Mouse (Mus musculus): ENCODE measurements around the gene Mpzl1.

Gene Mpzl1

DNA sequence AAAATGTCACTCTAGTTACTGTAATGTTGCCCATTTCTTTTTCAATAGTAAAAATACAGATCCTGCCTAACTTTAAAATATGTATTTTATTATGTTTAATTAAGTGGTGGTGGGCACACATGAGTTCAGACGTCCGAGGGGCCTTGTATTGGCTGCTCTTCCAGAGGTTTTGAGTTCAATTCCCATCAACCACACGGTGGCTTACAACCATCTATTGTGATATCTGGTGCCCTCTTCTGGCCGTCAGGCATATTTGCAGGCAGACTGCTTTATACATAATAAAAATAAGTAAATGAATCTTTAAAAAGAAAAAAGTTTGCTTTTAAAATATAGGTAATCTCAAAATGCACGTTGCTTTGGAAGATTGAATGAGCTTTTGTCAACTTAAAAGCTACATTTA lies 55.0 kb downstream of the Mpzl1 start:
- DNase-seq (ENCODE audit: low spot score), result no peak

DNA sequence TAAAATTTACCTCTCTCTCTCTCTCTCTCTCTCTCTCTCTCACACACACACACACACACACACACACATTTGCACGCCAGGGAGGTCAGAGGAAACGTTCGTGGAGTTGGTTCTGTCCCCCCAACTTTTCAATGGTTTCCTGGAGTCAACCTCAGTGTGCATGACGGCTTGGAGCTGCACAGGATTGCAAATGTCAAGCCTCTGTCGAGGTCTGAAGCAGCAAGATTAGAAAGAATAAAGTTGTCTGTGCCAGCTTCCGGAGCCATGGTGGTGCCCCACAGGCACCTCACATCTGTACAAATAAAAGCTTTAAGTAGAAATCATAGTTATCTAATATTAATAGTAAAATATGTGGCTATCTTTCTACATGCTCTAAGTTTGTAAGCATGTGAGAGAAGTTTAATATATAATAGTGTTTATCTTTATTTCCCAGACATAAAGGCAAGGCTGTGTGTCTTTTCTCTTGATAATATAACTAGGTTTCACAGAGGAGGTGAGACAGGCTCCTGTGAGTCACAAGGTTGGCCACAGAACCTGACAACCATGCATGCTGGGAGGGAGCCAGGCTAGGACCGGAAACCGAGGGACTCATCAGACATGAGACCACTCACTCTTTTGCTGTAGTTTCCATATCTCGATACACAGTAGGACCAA lies 57.8 kb downstream of the Mpzl1 start:
- DNase-seq (ENCODE audit: low spot score), result no peak

DNA sequence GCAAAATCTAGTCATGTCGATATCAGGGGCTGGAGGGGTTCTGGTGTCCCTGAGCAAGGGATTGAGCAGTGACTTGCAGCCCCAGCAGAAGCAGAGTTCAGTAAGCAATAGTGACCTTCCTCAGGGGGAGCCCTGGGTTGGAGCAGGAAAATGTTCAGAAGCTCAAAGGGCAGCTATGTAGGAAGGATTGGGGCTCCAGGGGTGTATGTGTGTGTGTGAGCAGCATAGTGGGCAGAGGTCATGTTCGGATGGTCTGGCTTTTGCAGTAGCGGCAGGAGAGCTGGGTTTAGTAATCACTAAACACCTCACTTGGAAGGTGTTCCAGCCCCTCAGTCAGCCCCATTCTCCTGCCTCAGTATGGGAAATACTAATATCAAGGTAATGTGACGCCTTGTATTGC lies 58.3 kb downstream of the Mpzl1 start:
- DNase-seq (ENCODE audit: low spot score), result no peak

DNA sequence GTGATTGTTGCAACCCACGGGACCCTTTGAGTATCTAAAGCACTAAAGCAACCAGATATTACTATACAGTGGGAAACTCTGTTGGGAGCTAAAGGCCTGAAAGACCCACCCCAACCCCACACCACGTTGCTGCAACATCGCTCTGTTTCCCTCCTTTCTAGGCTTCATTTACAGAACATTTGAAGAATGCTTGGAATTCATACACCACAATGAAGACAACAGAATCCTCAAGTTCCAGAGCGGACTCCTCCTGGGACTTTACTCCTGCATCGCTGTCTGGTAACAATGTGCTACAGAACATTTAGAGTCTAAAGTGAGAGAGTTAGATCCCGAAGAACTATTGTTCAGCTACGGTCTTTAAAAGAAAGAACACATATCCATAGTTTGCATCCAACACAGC lies 66.9 kb downstream of the Mpzl1 start:
- DNase-seq (ENCODE audit: low spot score), result no peak

DNA sequence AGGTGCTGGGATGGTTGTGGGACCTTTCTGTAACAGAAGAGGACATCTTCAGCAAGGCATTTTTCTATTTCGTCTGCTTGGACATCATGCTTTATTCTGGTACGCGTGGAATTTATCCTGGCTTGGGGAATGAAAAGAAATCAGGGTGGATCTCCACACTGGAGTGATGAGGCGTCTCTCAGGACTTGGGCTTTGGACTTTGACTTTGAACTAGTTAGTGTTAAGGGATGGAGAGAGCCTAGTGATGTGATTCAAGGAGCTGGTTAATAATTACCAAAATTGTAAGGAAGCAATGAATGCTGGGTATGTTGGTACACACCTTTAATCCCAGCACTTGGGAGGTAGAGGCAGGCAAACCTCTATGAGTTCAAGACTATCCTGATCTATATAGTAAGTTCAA lies 69.1 kb downstream of the Mpzl1 start:
- no peak for DNase-seq (ENCODE audit: low spot score)

DNA sequence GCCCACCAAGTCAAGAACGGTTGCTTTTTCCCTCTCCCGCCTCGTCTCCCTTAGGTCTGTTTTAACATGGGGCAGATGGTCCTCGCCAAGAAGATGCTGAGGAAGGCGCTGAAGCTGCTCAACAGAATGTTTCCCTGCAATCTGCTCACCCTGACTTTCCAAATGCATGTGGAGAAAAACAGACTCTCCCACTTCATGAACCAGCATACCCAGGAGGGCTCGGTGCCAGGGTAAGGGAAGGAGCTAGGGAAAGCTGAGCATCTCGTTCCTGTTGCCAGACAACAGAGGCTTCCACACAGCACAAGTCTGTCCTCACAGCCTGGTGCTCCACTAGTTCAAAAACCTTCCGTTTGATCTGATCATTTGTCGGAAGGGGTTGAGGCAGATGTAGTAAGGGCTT lies 75.3 kb downstream of the Mpzl1 start:
- no peak for DNase-seq (ENCODE audit: low spot score)

DNA sequence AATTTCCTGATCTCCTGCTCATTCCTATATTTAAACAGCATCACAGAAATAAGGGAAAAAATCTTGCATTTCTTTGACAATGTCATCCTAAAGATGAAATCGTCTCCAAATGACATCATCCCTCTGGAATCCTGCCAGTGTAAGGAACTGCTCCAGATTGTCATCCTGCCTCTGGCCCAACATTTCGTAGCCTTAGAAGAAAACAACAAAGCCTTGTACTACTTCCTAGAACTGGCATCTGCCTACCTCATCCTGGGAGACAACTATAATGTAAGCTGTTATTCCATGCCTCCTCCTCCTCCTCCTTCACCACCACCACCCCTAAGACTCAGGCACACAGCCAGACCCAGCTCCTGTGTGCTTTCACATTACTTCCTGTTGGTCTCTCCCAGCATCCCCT lies 77.6 kb downstream of the Mpzl1 start:
- no peak for DNase-seq (ENCODE audit: low spot score)

All from lung, postnatal 25 days (tissue).